Mouse (Mus musculus): ENCODE data around the gene Nlk. TPM values are rescaled to one million over a fixed set of nuclear protein-coding genes. Genes with fewer than 3 reads are reported as not detected.
A peak's percentile ranks its signal among the peaks of the same experiment; 100 is the strongest.

Gene Nlk
- polyA plus RNA-seq, 1 experiment: 9.8 TPM

GRCm38 (mm10) chr11:78549491-78549987 lies 147.6 kb downstream of the Nlk start:
- no peak for TF ChIP-seq CTCF (IDR thresholded peaks at IDR 0.05; ENCODE audit: extremely low read depth, insufficient read length, insufficient replicate concordance, low read depth, low read length)
- TF ChIP-seq POLR2A (IDR thresholded peaks at IDR 0.05; ENCODE audit: low read depth, low read length): no peak
- Histone ChIP-seq H3K27ac (ENCODE audit: insufficient read depth, low read depth, low read length) (peak overlapping the region; percentile 63), H3K36me3 (ENCODE audit: control insufficient read depth, insufficient read depth, low read length) (0 out of 2 replicates have a peak, but pooled peaks cover under 1% of the 10 kb centered on the region), H3K27me3 (ENCODE audit: control insufficient read depth, insufficient read depth, low read length) (no peaks in the 10 kb centered on the region), H3K4me1 (ENCODE audit: control insufficient read depth, insufficient read depth, insufficient read length, low read length) (peaks cover 25% of the 10 kb centered on the region), H3K4me3 (ENCODE audit: low read depth, low read length) (peak overlapping the region; percentile 80)
- WGBS: 6% methylated on average over 5 of the region's 5 CpGs

- H3K27ac ChIP-seq (ENCODE audit: insufficient read depth, low read depth, low read length): peak overlapping the region; percentile 56
- H3K36me3 ChIP-seq (ENCODE audit: control insufficient read depth, insufficient read depth, low read length): peaks cover 10% of the 10 kb centered on the region
- TF ChIP-seq POLR2A (IDR thresholded peaks at IDR 0.05; ENCODE audit: low read depth, low read length): no peak
- no peak for TF ChIP-seq CTCF (IDR thresholded peaks at IDR 0.05; ENCODE audit: extremely low read depth, insufficient read length, insufficient replicate concordance, low read depth, low read length)
- H3K27me3 ChIP-seq (ENCODE audit: control insufficient read depth, insufficient read depth, low read length): no peaks in the 10 kb centered on the region
- peaks cover 23% of the 10 kb centered on the region for H3K4me1 ChIP-seq (ENCODE audit: control insufficient read depth, insufficient read depth, insufficient read length, low read length)
- WGBS: 39% methylated on average over 2 of the region's 2 CpGs
- no peak overlapping the region for H3K4me3 ChIP-seq (ENCODE audit: low read depth, low read length)
These were observed 149.3 kb downstream of the Nlk start for GRCm38 (mm10) chr11:78547718-78548460.

- Histone ChIP-seq H3K27ac (ENCODE audit: insufficient read depth, low read depth, low read length) (no peak overlapping the region), H3K36me3 (ENCODE audit: control insufficient read depth, insufficient read depth, low read length) (peaks cover 24% of the 10 kb centered on the region), H3K27me3 (ENCODE audit: control insufficient read depth, insufficient read depth, low read length) (no peaks in the 10 kb centered on the region), H3K4me1 (ENCODE audit: control insufficient read depth, insufficient read depth, insufficient read length, low read length) (peaks cover 9% of the 10 kb centered on the region), H3K4me3 (ENCODE audit: low read depth, low read length) (no peak overlapping the region)
- 22% methylated on average over 8 of the region's 8 CpGs for WGBS
- no peak for TF ChIP-seq POLR2A (IDR thresholded peaks at IDR 0.05; ENCODE audit: low read depth, low read length)
These were observed 152.0 kb downstream of the Nlk start for GRCm38 (mm10) chr11:78545181-78545580.

- WGBS: 66% methylated on average over 7 of the region's 7 CpGs
- no peak for TF ChIP-seq CTCF (IDR thresholded peaks at IDR 0.05; ENCODE audit: extremely low read depth, insufficient read length, insufficient replicate concordance, low read depth, low read length)
- no peak for TF ChIP-seq POLR2A (IDR thresholded peaks at IDR 0.05; ENCODE audit: low read depth, low read length)
- Histone ChIP-seq H3K4me1 (ENCODE audit: control insufficient read depth, insufficient read depth, insufficient read length, low read length) (peaks cover 9% of the 10 kb centered on the region), H3K27ac (ENCODE audit: insufficient read depth, low read depth, low read length) (no peak overlapping the region), H3K27me3 (ENCODE audit: control insufficient read depth, insufficient read depth, low read length) (no peaks in the 10 kb centered on the region), H3K4me3 (ENCODE audit: low read depth, low read length) (no peak overlapping the region), H3K36me3 (ENCODE audit: control insufficient read depth, insufficient read depth, low read length) (peaks cover 29% of the 10 kb centered on the region)
These were observed 152.6 kb downstream of the Nlk start for GRCm38 (mm10) chr11:78544449-78545111.

- Histone ChIP-seq H3K36me3 (ENCODE audit: control insufficient read depth, insufficient read depth, low read length) (peaks cover 34% of the 10 kb centered on the region), H3K4me1 (ENCODE audit: control insufficient read depth, insufficient read depth, insufficient read length, low read length) (peaks cover 6% of the 10 kb centered on the region), H3K27me3 (ENCODE audit: control insufficient read depth, insufficient read depth, low read length) (no peaks in the 10 kb centered on the region), H3K27ac (ENCODE audit: insufficient read depth, low read depth, low read length) (no peak overlapping the region), H3K4me3 (ENCODE audit: low read depth, low read length) (no peak overlapping the region)
- no peak for TF ChIP-seq POLR2A (IDR thresholded peaks at IDR 0.05; ENCODE audit: low read depth, low read length)
- no peak for TF ChIP-seq CTCF (IDR thresholded peaks at IDR 0.05; ENCODE audit: extremely low read depth, insufficient read length, insufficient replicate concordance, low read depth, low read length)
- WGBS: 77% methylated on average over 3 of the region's 3 CpGs
These were observed 156.8 kb downstream of the Nlk start for GRCm38 (mm10) chr11:78540358-78540757.

- Histone ChIP-seq H3K36me3 (ENCODE audit: control insufficient read depth, insufficient read depth, low read length) (peaks cover 21% of the 10 kb centered on the region), H3K4me1 (ENCODE audit: control insufficient read depth, insufficient read depth, insufficient read length, low read length) (peaks cover 10% of the 10 kb centered on the region; the same call in 1 of the 2 replicates), H3K27ac (ENCODE audit: insufficient read depth, low read depth, low read length) (peak overlapping the region; percentile 88), H3K27me3 (ENCODE audit: control insufficient read depth, insufficient read depth, low read length) (no peaks in the 10 kb centered on the region), H3K4me3 (ENCODE audit: low read depth, low read length) (peak overlapping the region; percentile 94)
- no peak for TF ChIP-seq CTCF (IDR thresholded peaks at IDR 0.05; ENCODE audit: extremely low read depth, insufficient read length, insufficient replicate concordance, low read depth, low read length)
- TF ChIP-seq POLR2A (IDR thresholded peaks at IDR 0.05; ENCODE audit: low read depth, low read length): no peak
- under 1% methylated on average over 14 of the region's 14 CpGs for WGBS
These were observed 160.5 kb downstream of the Nlk start for GRCm38 (mm10) chr11:78536690-78537084.

- Histone ChIP-seq H3K4me1 (ENCODE audit: control insufficient read depth, insufficient read depth, insufficient read length, low read length) (peaks cover 10% of the 10 kb centered on the region; the same call in 1 of the 2 replicates), H3K36me3 (ENCODE audit: control insufficient read depth, insufficient read depth, low read length) (peaks cover 18% of the 10 kb centered on the region), H3K27me3 (ENCODE audit: control insufficient read depth, insufficient read depth, low read length) (no peaks in the 10 kb centered on the region), H3K27ac (ENCODE audit: insufficient read depth, low read depth, low read length) (peak within 1 kb of the TSS; percentile 99), H3K4me3 (ENCODE audit: low read depth, low read length) (peak within 1 kb of the TSS; percentile 94)
- under 1% methylated on average over 52 of the region's 52 CpGs for WGBS
- TF ChIP-seq POLR2A (IDR thresholded peaks at IDR 0.05; ENCODE audit: low read depth, low read length) (peak; percentile 86), CTCF (IDR thresholded peaks at IDR 0.05; ENCODE audit: extremely low read depth, insufficient read length, insufficient replicate concordance, low read depth, low read length) (no peak)
These were observed 161.0 kb downstream of the Nlk start, which contains the start of the genes Tnfaip1 and Ift20 for GRCm38 (mm10) chr11:78536080-78536689. Gene Tnfaip1 (minus strand): TSS chr11:78536332. Gene Ift20 (plus strand): TSS chr11:78536361.
